Mouse (Mus musculus) liver, embryonic 11.5 days (tissue): ENCODE data around the gene Uspl1. TPM values are rescaled to one million over a fixed set of nuclear protein-coding genes. Genes with fewer than 3 reads are reported as not detected.

Source experiments
- ATAC-seq: fragments of 200-750 bp; cut with Nextera tagmentation; replicated peaks from 2 replicates; pipeline ENCODE4 v1.8.0; 2017; ENCODE audit warnings: moderate number of reproducible peaks, mild to moderate bottlenecking, moderate TSS enrichment, moderate library complexity; ENCODE audit not compliant: low FRiP score
- DNase-seq: peaks from one replicate; pipeline ENCODE4 v3.0.0-alpha.2; 2017; ENCODE audit warnings: low spot score
- H3K27ac ChIP-seq: fragments of 300-500 bp; sonication (generic); 2 replicates; pipeline ENCODE4 v1.5.1; 2014; ENCODE audit warnings: mild to moderate bottlenecking, low read depth, low read length, control low read depth
- H3K27me3 ChIP-seq: fragments of 300-500 bp; sonication (generic); replicated peaks from 2 replicates; pipeline ENCODE4 v1.6.1; 2014; ENCODE audit warnings: low read length, mixed read lengths; ENCODE audit not compliant: control insufficient read depth, insufficient read depth
- H3K36me3 ChIP-seq: fragments of 300-500 bp; sonication (generic); 2 replicates; pipeline ENCODE4 v1.6.1; 2014; ENCODE audit warnings: mild to moderate bottlenecking, low read length, moderate library complexity, mixed read lengths; ENCODE audit not compliant: control insufficient read depth, insufficient read depth
- H3K4me1 ChIP-seq: fragments of 300-500 bp; sonication (generic); replicated peaks from 2 replicates; pipeline ENCODE4 v1.6.1; 2014; ENCODE audit warnings: low read length, mixed read lengths; ENCODE audit not compliant: control insufficient read depth, insufficient read depth
- H3K4me2 ChIP-seq: fragments of 300-500 bp; sonication (generic); 2 replicates; pipeline ENCODE4 v1.6.1; 2014; ENCODE audit warnings: mild to moderate bottlenecking, control low read depth, moderate library complexity
- H3K4me3 ChIP-seq: fragments of 300-500 bp; sonication (generic); 2 replicates; pipeline ENCODE4 v1.5.1; 2014; ENCODE audit warnings: low read depth, low read length, control low read depth
- H3K9ac ChIP-seq: fragments of 300-500 bp; sonication (generic); 2 replicates; pipeline ENCODE4 v1.6.1; 2014; ENCODE audit warnings: low read depth, low read length, control low read depth
- H3K9me3 ChIP-seq: fragments of 300-500 bp; sonication (generic); 2 replicates; pipeline ENCODE4 v1.6.1; 2016; ENCODE audit warnings: low read length, inconsistent platforms, mixed read lengths; ENCODE audit not compliant: control insufficient read depth
- WGBS: fragments of 180-500 bp; shearing (Covaris S2); extraction: QIAGEN DNeasy Blood & Tissue Kit; methylation state at CpG from one replicate; pipeline ENCODE4 v1.1.7; 2014; 5-methylcytosine and 5-hydroxymethylcytosine counted together
- microRNA-seq: library from miRNA; unstranded; fragments of <30 nt; microRNA quantifications from one replicate; pipeline ENCODE4, GENCODE M21; 2017; ENCODE audit warnings: borderline number of aligned reads
- polyA plus RNA-seq: library from polyadenylated mRNA; unstranded; fragments of >200 nt; fragmentation: Nextera tagmentation; extraction: Ambion mirVana; gene quantifications from 2 replicates; pipeline ENCODE4 v1.2.1, GENCODE M21; 2014

Gene Uspl1
- polyA plus RNA-seq, 1 experiment from 2014 or later: 53.2 TPM

- peak within 1 kb of the TSS; percentile 28; the same call in 1 of the 2 replicates for H3K4me3 ChIP-seq
- DNase-seq: no peak
- 39% methylated on average over 4 of the region's 4 CpGs for WGBS
- no peak for ATAC-seq
- H3K36me3 ChIP-seq: no peaks in the 10 kb centered on the region
- H3K4me2 ChIP-seq: peak within 1 kb of the TSS; percentile 40
- H3K27me3 ChIP-seq: no peaks in the 10 kb centered on the region
- H3K9me3 ChIP-seq: no peaks in the 10 kb centered on the region
- H3K27ac ChIP-seq: no peak within 1 kb of the TSS
- no peak within 1 kb of the TSS for H3K9ac ChIP-seq
- peaks cover 6% of the 10 kb centered on the region for H3K4me1 ChIP-seq
These were observed 80.3 kb downstream of the Uspl1 start, which contains the start of gene Alox5ap for GRCm38 (mm10) chr5:149264405-149264804. Gene Alox5ap (plus strand): TSS chr5:149264767.

- Histone ChIP-seq H3K4me2 (peak overlapping the region; percentile 40), H3K4me3 (peak overlapping the region; percentile 28; the same call in 1 of the 2 replicates)
- no peak for ATAC-seq
These were observed 80.7 kb downstream of the Uspl1 start for GRCm38 (mm10) chr5:149264878-149265279.

More at GRCm38 (mm10) chr5:149264878-149265279, 80.7 kb downstream of the Uspl1 start:
- 35% methylated on average over 5 of the region's 6 CpGs for WGBS
- Histone ChIP-seq H3K9me3 (no peaks in the 10 kb centered on the region), H3K4me1 (peaks cover 6% of the 10 kb centered on the region), H3K36me3 (no peaks in the 10 kb centered on the region), H3K9ac (no peak overlapping the region), H3K27ac (no peak overlapping the region), H3K27me3 (no peaks in the 10 kb centered on the region)
- DNase-seq: no peak

Small RNA genes within 50 kb of the gene (microRNA-seq; reads per million reads assigned to microRNA genes)
- gene Gm24105: not detected

Other genes with a start within 250 kb of the Uspl1 start
- not detected in 2 replicates for gene Gm42791, start 189.2 kb upstream of the Uspl1 start, polyA plus RNA-seq
- gene Hmgb1, start 139 bp downstream of the Uspl1 start, polyA plus RNA-seq: 1,278 and 1,318 TPM in 2 replicates
- gene Alox5ap, start 80.4 kb downstream of the Uspl1 start, polyA plus RNA-seq: 20.7 and 24.4 TPM in 2 replicates
- 0.75 and 1.2 TPM in 2 replicates for gene Medag, start 227.4 kb downstream of the Uspl1 start, polyA plus RNA-seq